Mouse (Mus musculus) R1 (cell line): ENCODE measurements around the gene Grin2c.

Experiments used
- DNase-seq: peaks from one replicate; pipeline ENCODE4 v3.0.0-alpha.2; 2018; ENCODE audit warnings: low read depth, low spot score

Grin2c gene

GRCm38 (mm10) chr11:115283891-115284620 lies 17.0 kb upstream of the Grin2c start:
- no peak for DNase-seq

- DNase-seq: no peak
Observed at GRCm38 (mm10) chr11:115283486-115283765, 16.4 kb upstream of the Grin2c start.

DNA sequence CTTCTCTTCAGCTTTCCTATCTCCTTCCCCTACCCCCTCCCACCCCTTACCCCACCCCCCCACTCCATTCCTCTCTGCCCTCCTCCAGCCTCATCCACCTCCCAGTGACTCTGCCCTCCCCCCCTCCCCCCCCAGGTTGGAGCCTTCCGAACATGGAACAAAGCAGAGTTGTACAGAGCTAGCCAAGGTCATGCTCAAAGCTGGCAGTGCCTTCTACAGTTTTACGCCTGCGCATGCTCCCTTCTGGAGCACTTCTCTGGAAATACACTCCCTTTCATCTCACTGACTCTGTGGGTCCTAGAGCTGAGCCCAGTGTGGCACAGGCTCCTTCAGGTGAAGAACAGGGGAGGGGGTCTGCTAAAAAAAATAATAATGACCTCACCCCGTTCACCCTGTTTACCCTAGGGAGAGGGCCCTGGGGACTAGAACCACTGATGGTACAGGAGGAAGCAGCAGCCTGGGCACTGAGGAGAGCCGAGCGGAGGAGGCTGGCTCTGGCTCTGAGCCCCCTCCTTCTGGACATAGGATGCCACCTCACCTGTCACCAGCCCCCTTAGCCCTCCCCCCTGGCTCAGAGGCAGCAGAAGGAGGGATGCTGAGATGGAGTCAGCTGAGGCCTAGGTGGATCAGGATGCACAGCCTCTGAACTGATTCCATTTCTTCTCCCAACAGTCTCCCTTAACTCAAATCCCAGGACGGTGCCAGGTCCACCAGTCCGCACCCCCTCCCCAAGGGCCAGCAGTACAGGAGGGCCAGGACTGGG lies 15.9 kb upstream of the Grin2c start:
- no peak for DNase-seq

GRCm38 (mm10) chr11:115282295-115282694 lies 15.3 kb upstream of the Grin2c start:
- no peak for DNase-seq

GRCm38 (mm10) chr11:115279726-115280125 lies 12.7 kb upstream of the Grin2c start:
- peak; percentile 94 for DNase-seq

- no peak for DNase-seq
Observed at GRCm38 (mm10) chr11:115278176-115278575, 11.1 kb upstream of the Grin2c start.

DNA sequence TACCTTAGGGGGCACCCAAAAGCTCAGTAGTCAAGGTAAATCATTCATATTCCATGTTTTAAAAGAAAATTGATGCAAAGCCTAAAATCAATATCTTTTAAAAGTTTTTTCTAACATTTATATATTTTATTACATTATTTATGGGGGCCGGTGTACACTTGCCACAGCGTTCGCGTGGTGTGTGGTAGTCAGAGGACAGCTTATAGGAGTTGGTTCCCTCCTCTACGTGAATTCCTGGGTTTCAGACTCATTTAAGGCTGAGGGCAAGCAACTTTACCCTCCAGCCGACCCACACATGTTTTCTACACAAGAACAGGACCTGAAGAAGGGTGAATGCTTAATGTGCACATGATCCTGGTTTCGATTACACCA lies 10.5 kb upstream of the Grin2c start:
- DNase-seq: no peak

DNA sequence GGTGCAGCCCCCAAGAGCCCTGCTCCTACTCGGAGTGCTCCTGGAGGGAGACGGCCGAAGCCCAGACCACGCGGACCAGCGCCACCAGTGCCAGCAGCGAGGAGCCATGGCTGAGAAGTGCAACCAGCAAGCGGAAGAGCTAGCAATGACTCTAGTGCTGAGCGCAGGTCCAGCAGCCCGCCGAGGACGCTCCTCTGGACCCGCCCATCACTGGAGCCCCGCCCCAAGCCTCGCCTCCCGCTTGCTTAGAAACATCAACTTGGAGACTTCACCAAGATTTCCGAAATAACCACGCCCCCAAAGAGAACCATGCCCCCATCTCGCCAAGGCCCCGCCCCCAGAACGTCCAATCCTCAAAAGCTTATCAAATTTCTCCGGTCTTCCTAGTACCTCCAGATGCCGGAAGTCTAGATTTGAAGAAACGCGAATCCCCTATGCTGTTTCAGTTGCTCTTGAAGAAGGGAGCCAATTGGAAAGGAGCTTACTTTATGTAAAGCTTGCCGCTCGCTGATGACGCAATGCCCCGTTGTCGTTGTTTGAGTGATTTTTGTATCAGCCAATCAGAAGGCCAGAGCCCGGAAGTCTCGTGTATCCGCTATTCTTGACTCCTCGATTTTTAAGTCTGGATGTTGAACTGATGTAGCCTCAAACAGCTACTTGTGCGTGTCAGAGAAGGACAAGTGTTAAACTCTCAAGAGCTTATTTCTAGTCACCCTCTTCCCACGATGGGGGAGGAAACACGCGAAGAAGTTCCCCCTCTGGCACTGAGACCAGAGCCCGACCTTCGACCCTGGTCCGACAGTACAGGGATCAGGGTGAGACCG lies 9.9 kb upstream of the Grin2c start, which contains the start of gene Fdxr:
Gene Fdxr (minus strand): TSS at position 271 of the 824 bp plus-strand sequence.
- peak; percentile 100 for DNase-seq

GRCm38 (mm10) chr11:115275954-115276353 lies 8.9 kb upstream of the Grin2c start:
- no peak for DNase-seq

GRCm38 (mm10) chr11:115275509-115275908 lies 8.5 kb upstream of the Grin2c start:
- DNase-seq: no peak

GRCm38 (mm10) chr11:115274771-115275170 lies 7.7 kb upstream of the Grin2c start:
- no peak for DNase-seq

DNA sequence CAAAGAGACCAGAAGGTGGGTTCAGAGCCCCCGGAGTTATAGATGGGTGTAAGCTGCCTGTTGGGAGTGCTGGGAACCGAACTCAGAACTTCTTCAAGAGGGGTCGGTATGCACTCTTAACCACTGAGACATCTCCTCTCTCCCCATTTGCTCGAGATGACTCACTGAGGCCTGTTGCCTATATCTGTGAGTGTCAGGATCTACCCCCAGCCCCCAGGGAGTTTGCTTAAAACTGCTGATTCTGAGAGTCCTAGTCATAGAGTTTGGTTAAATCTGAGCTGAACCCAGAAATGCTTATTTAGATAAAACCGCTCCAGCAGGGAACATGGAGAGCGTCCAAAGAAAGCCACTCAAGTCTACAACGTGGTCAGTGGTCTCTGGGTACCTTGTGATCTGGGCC lies 7.1 kb upstream of the Grin2c start:
- no peak for DNase-seq

- DNase-seq: no peak
Observed at GRCm38 (mm10) chr11:115273735-115274134, 6.7 kb upstream of the Grin2c start.

- no peak for DNase-seq
Observed at GRCm38 (mm10) chr11:115272894-115273498, 6.0 kb upstream of the Grin2c start.

- no peak for DNase-seq
Observed at GRCm38 (mm10) chr11:115271481-115271880, 4.4 kb upstream of the Grin2c start.

DNA sequence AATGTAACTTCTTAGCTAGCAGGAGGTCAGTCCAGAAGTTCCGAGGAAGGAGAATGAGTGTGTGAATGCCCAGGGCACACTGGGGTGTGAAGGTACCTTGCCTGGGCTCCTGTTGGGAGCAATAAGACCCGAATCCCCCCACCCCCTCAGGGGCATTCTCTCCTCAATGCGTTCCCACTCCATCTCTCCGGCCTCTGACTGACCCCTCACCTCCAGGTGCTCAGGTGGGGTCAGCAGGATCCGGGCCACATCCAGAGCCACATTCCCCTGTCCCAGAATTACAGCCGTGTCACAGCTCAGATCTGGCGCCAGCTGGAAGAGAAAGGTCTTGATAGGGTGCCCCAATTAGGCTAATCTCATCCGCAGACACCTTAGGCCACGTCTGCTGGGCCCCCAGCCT lies 4.0 kb upstream of the Grin2c start:
- no peak for DNase-seq

DNA sequence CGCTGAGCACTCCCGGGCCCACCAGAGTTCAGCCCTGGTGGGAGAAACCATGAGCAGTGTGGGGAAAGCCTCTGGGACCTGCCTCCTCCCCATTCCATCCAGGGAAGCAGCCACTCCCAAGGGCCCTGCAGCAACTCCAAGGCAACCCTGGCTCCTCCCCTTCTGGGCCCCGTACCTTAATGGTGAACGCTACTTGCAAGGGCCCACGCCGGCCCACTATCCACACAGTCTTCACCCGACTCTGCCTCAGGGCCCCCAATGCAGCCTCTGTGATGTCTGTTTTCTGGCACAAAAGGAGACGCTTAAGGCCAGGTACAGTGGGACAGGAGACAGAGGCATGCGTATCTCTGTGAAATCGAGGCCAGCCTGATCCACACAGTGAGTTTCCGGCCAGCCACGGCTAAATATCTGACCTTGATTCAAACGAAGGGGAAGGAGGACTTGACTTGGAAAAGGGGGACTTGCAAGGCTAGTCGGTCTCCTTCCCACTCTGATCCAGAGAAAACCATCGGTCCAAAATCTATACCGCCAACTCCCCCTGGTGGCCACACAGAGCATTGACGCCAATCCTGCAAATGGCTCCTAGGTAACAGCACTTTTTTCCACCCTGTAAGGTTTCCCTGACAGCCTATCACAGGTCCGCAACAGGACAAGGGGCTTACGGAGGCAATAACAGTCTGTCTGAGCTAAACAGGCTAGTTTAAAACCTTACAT lies 3.3 kb upstream of the Grin2c start:
- peak; percentile 87 for DNase-seq

DNA sequence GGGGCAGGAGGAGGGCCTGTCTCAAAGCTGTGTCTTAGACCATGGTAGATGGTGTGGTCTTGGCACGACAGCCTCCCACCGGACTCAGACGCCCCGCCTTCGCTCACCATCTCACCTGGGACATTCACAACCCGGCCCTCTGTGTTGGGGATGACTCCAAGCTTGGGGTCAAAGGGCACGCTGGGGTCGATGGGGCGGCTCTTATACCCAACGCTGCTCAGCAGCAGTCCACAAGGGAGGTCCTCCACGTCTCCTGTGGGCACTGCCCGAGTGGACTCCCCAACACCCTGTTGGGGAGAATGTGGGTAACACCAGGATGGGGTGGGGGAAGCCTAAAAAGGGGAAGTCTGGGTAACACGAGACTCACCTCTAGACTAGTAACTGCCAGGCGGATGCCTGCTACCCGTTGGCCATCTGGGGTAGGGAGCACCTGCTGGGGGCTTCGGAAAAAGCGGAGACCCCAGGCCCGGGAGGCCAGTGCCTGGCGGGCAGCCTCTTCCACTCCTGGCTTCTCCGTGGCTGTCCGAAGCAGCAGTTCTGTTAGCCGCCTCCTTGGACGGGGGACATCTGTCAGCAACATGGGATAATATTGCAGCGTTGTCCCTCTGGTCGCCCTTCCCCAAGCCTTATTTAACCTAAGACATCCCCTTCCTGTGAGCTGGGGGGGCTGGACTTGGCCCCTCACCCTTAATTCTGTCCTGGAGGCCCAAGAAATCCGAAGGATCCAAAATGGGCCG lies 2.5 kb upstream of the Grin2c start:
- DNase-seq: no peak

DNA sequence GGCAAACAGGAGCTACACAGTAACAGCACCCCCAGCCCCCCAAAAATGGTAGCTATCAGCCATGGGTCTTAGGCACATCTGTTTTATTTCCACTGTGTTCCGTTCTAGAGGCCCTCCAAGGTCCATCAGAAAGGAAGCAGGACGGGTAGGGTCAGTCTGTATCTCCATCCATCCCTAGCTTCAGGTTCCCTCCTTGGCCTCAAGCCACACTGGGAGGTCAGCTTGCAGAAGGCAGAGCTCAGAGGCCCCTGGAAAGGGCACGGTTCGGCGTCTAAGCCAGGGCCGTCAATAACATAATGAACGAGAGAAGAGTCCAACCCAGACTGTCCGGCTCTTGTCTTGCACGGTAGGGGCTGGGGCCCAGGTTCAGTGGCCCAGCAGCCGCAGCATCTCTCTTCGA lies 915 bp upstream of the Grin2c start:
- no peak for DNase-seq

GRCm38 (mm10) chr11:115266400-115266778 lies 654 bp downstream of the Grin2c start:
- DNase-seq: no peak
